ENCODE assay signal across 11 mouse cellular contexts in genomic region chr11:92774780-92775179, GRCm38 (mm10).
DNase-seq lines count a peak whose midpoint lies in the region; ATAC-seq and TF ChIP-seq lines count a peak whose summit lies in the region.
"Had no signal": no experiment of that assay in that cellular context is flagged by ENCODE, and none has a peak within 500 bp of the region (broad histone marks: within the 10 kb centered on the region; RNA-seq: fewer than 3 reads in every experiment).

No protein-coding gene starts in this region.

- intact Hi-C loops in heart, adult 2 months (cut with DNase I) = no loop called here

- H3K36me3 ChIP-seq in hindbrain, embryonic 14.5 days (replicated peaks; ENCODE audit: control insufficient read depth, insufficient read depth) = no peaks in the 10 kb centered on the region
- H3K36me3 ChIP-seq in hindbrain, embryonic 12.5 days = no peaks in the 10 kb centered on the region
- no peaks in the 10 kb centered on the region for H3K36me3 ChIP-seq in neural tube, embryonic 15.5 days
- H3K36me3 ChIP-seq in midbrain, embryonic 16.5 days (ENCODE audit: control insufficient read depth, insufficient read depth, low read length) = no peaks in the 10 kb centered on the region
- H3K36me3 ChIP-seq in heart, adult 2 months (ENCODE audit: control insufficient read depth, insufficient read depth, low read length) = no peaks in the 10 kb centered on the region
- H3K36me3 ChIP-seq: G1E had no signal

- DNase-seq in hindbrain, embryonic 14.5 days (ENCODE audit: low spot score) = peak; percentile 28
- DNase-seq in neural tube, embryonic 10.5 days (ENCODE audit: extremely low spot score, low spot score) = peak; percentile 20
- DNase-seq in adrenal gland, postnatal 36 days = peak; percentile 30 to 47
- DNase-seq in retina, embryonic 14.5 days (ENCODE audit: low spot score) = peak; percentile 67
- no peak for DNase-seq in heart, adult 2 months
- DNase-seq: cerebellum, adult 8-10 months had no signal

- TF ChIP-seq POLR2A in heart, adult 2 months (IDR thresholded peaks at IDR 0.05; ENCODE audit: insufficient read depth, low read depth, low read length) = no peak

- H3K4me2 ChIP-seq in hindbrain, embryonic 14.5 days (replicated peaks) = no peak overlapping the region
- no peak overlapping the region for H3K4me2 ChIP-seq in hindbrain, embryonic 12.5 days (replicated peaks)
- H3K4me2 ChIP-seq in neural tube, embryonic 15.5 days = no peak overlapping the region
- no peak overlapping the region for H3K4me2 ChIP-seq in midbrain, embryonic 16.5 days (ENCODE audit: low read length)

- TF ChIP-seq CTCF in heart, adult 2 months (IDR thresholded peaks at IDR 0.05) = no peak

- 22% methylated on average over 3 of the region's 3 CpGs for WGBS in hindbrain, embryonic 14.5 days
- 22% methylated on average over 3 of the region's 3 CpGs for WGBS in hindbrain, embryonic 12.5 days
- 24% methylated on average over 3 of the region's 3 CpGs for WGBS in neural tube, embryonic 15.5 days
- WGBS in midbrain, embryonic 16.5 days = 17% methylated on average over 3 of the region's 3 CpGs
- WGBS in heart, adult 2 months = 17% methylated on average over 3 of the region's 3 CpGs

- no peaks in the 10 kb centered on the region for H3K9me3 ChIP-seq in hindbrain, embryonic 14.5 days (ENCODE audit: control insufficient read depth, low read length)
- no peaks in the 10 kb centered on the region for H3K9me3 ChIP-seq in hindbrain, embryonic 12.5 days (replicated peaks)
- no peaks in the 10 kb centered on the region for H3K9me3 ChIP-seq in neural tube, embryonic 15.5 days (replicated peaks)
- H3K9me3 ChIP-seq in midbrain, embryonic 16.5 days (replicated peaks; ENCODE audit: control insufficient read depth, low read length, poor library complexity, severe bottlenecking) = no peaks in the 10 kb centered on the region

- no peak for TF ChIP-seq EP300 in heart, adult 2 months (IDR thresholded peaks at IDR 0.05; ENCODE audit: insufficient read depth, low read depth, low read length)

- H3K27ac ChIP-seq in hindbrain, embryonic 14.5 days = no peak overlapping the region
- no peak overlapping the region for H3K27ac ChIP-seq in hindbrain, embryonic 12.5 days
- no peak overlapping the region for H3K27ac ChIP-seq in neural tube, embryonic 15.5 days (replicated peaks)
- H3K27ac ChIP-seq in midbrain, embryonic 16.5 days (ENCODE audit: low read length) = no peak overlapping the region
- H3K27ac ChIP-seq in heart, adult 2 months = no peak overlapping the region
- H3K27ac ChIP-seq: macrophage had no signal

- no peaks in the 10 kb centered on the region for H3K79me2 ChIP-seq in heart, adult 2 months (replicated peaks; ENCODE audit: control insufficient read depth, insufficient read depth, low read length)

- no peaks in the 10 kb centered on the region for H3K27me3 ChIP-seq in hindbrain, embryonic 14.5 days (ENCODE audit: control insufficient read depth, insufficient read depth, low read length)
- H3K27me3 ChIP-seq in hindbrain, embryonic 12.5 days = no peaks in the 10 kb centered on the region
- no peaks in the 10 kb centered on the region for H3K27me3 ChIP-seq in neural tube, embryonic 15.5 days (replicated peaks)
- no peaks in the 10 kb centered on the region for H3K27me3 ChIP-seq in midbrain, embryonic 16.5 days (ENCODE audit: control insufficient read depth, insufficient read depth, low read depth, low read length)
- H3K27me3 ChIP-seq in heart, adult 2 months (ENCODE audit: control insufficient read depth, insufficient read depth, low read length) = no peaks in the 10 kb centered on the region

- H3K4me3 ChIP-seq in hindbrain, embryonic 14.5 days (replicated peaks; ENCODE audit: low read length) = no peak overlapping the region
- no peak overlapping the region for H3K4me3 ChIP-seq in hindbrain, embryonic 12.5 days
- H3K4me3 ChIP-seq in neural tube, embryonic 15.5 days (replicated peaks) = no peak overlapping the region
- H3K4me3 ChIP-seq in midbrain, embryonic 16.5 days (ENCODE audit: low read depth, low read length) = no peak overlapping the region
- H3K4me3 ChIP-seq in heart, adult 2 months = no peak overlapping the region

- no peak overlapping the region for H3K9ac ChIP-seq in hindbrain, embryonic 14.5 days
- H3K9ac ChIP-seq in hindbrain, embryonic 12.5 days = no peak overlapping the region
- no peak overlapping the region for H3K9ac ChIP-seq in neural tube, embryonic 15.5 days (replicated peaks)
- no peak overlapping the region for H3K9ac ChIP-seq in midbrain, embryonic 16.5 days (ENCODE audit: low read depth, low read length)
- no peak overlapping the region for H3K9ac ChIP-seq in heart, adult 2 months (ENCODE audit: low read depth, low read length)

- H3K4me1 ChIP-seq in hindbrain, embryonic 14.5 days (replicated peaks; ENCODE audit: control insufficient read depth, insufficient read depth, low read length) = no peaks in the 10 kb centered on the region
- H3K4me1 ChIP-seq in hindbrain, embryonic 12.5 days = no peaks in the 10 kb centered on the region
- H3K4me1 ChIP-seq in neural tube, embryonic 15.5 days = peaks cover 13% of the 10 kb centered on the region
- H3K4me1 ChIP-seq in midbrain, embryonic 16.5 days (ENCODE audit: control insufficient read depth, insufficient read depth, low read length) = 0 out of 2 replicates have a peak, but pooled peaks cover 3% of the 10 kb centered on the region
- H3K4me1 ChIP-seq in heart, adult 2 months (ENCODE audit: control insufficient read depth, insufficient read depth, low read length) = no peaks in the 10 kb centered on the region

- ATAC-seq in hindbrain, embryonic 14.5 days (ENCODE audit: low FRiP score) = no peak
- no peak for ATAC-seq in hindbrain, embryonic 12.5 days (ENCODE audit: low FRiP score)
- no peak for ATAC-seq in neural tube, embryonic 15.5 days (ENCODE audit: low FRiP score)
- no peak for ATAC-seq in midbrain, embryonic 16.5 days

Comparison
In these comparisons a context has a peak if more than half of its experiments do, and no peak if none do; other contexts are left out.
1. DNase-seq: peak in hindbrain, embryonic 14.5 days (single experiment), neural tube, embryonic 10.5 days (single experiment), adrenal gland, postnatal 36 days (2 of 2) and retina, embryonic 14.5 days (single experiment); none in heart, adult 2 months (0 of 2).